Mouse (Mus musculus) spleen, postnatal 14 days (tissue): ENCODE results near the gene Ripor2.

Experiments used
- DNase-seq, 2 experiments: peaks; one replicate each; pipeline ENCODE4 v3.0.0; 2021 to 2022; ENCODE audit warnings: low spot score in 2 of 2

Ripor2 gene

GRCm38 (mm10) chr13:24647444-24647843, 65.5 kb downstream of the Ripor2 start:
- DNase-seq, result no peak

- no peak for DNase-seq
Observed at GRCm38 (mm10) chr13:24648027-24648426, 66.0 kb downstream of the Ripor2 start.

- no peak for DNase-seq
Observed at GRCm38 (mm10) chr13:24648668-24649067, 66.7 kb downstream of the Ripor2 start.

GRCm38 (mm10) chr13:24649099-24649498, 67.1 kb downstream of the Ripor2 start:
- no peak for DNase-seq

GRCm38 (mm10) chr13:24651018-24651417, 69.0 kb downstream of the Ripor2 start:
- DNase-seq, result no peak

GRCm38 (mm10) chr13:24654919-24655635, 73.1 kb downstream of the Ripor2 start:
- no peak for DNase-seq

- no peak for DNase-seq
Observed at GRCm38 (mm10) chr13:24656719-24657497, 74.9 kb downstream of the Ripor2 start.

- DNase-seq, result no peak
Observed at GRCm38 (mm10) chr13:24666763-24667162, 84.8 kb downstream of the Ripor2 start.

- no peak for DNase-seq
Observed at GRCm38 (mm10) chr13:24668556-24668955, 86.6 kb downstream of the Ripor2 start.

GRCm38 (mm10) chr13:24670676-24671075, 88.7 kb downstream of the Ripor2 start:
- DNase-seq, result no peak

- no peak for DNase-seq
Observed at GRCm38 (mm10) chr13:24679027-24679680, 97.2 kb downstream of the Ripor2 start.

- DNase-seq, result no peak
Observed at GRCm38 (mm10) chr13:24680951-24681350, 99.0 kb downstream of the Ripor2 start.

GRCm38 (mm10) chr13:24682346-24682745, 100.4 kb downstream of the Ripor2 start:
- DNase-seq, result no peak

- DNase-seq, result no peak
Observed at GRCm38 (mm10) chr13:24684503-24684902, 102.5 kb downstream of the Ripor2 start.

- DNase-seq, result no peak
Observed at GRCm38 (mm10) chr13:24685846-24686245, 103.9 kb downstream of the Ripor2 start.

GRCm38 (mm10) chr13:24686705-24687665, 105.0 kb downstream of the Ripor2 start:
- DNase-seq, result peak; percentile 33 to 60

GRCm38 (mm10) chr13:24693312-24693711, 111.3 kb downstream of the Ripor2 start:
- no peak for DNase-seq

- DNase-seq, result no peak
Observed at GRCm38 (mm10) chr13:24698746-24699145, 116.8 kb downstream of the Ripor2 start.

- no peak for DNase-seq
Observed at GRCm38 (mm10) chr13:24702128-24702527, 120.1 kb downstream of the Ripor2 start.

GRCm38 (mm10) chr13:24709656-24710396, 127.8 kb downstream of the Ripor2 start:
- DNase-seq, result no peak

- no peak for DNase-seq
Observed at GRCm38 (mm10) chr13:24710968-24711367, 129.0 kb downstream of the Ripor2 start.
